Comparison of ENCODE assay signal across 8 mouse cellular contexts in genomic region chr14:47275417-47275816, GRCm38 (mm10). TPM values are rescaled to one million over a fixed set of nuclear protein-coding genes. Genes with fewer than 3 reads are reported as not detected.
DNase-seq lines count a peak whose midpoint lies in the region; ATAC-seq lines count a peak whose summit lies in the region.

No protein-coding gene starts in this region.

- H3K36me3 ChIP-seq in liver, embryonic 12.5 days, result peaks cover 52% of the 10 kb centered on the region
- 0 out of 2 replicates have a peak, but pooled peaks cover 4% of the 10 kb centered on the region for H3K36me3 ChIP-seq in stomach, embryonic 15.5 days

- peak overlapping the region; percentile 88 for H3K4me3 ChIP-seq in liver, embryonic 12.5 days
- H3K4me3 ChIP-seq in stomach, embryonic 15.5 days (replicated peaks), result peak overlapping the region; percentile 95

- 13% methylated on average over 3 of the region's 3 CpGs for WGBS in liver, embryonic 12.5 days (ENCODE audit: insufficient replicate concordance)
- WGBS in stomach, embryonic 15.5 days, result 26% methylated on average over 3 of the region's 3 CpGs

- no peak for ATAC-seq in CD4-positive, CD25-positive, alpha-beta regulatory T cell, adult 4 months
- ATAC-seq in erythroid progenitor cell, adult 5-6 weeks (replicated peaks; ENCODE audit: low FRiP score, poor library complexity, severe bottlenecking), result peak; percentile 65; the same call in 1 of the 2 replicates
- peak; percentile 49; the same call in 1 of the 2 replicates for ATAC-seq in liver, embryonic 12.5 days
- no peak for ATAC-seq in stomach, embryonic 15.5 days (ENCODE audit: insufficient read depth, low FRiP score, low read depth)

- peak overlapping the region; percentile 99; the same call in 1 of the 2 replicates for H3K27ac ChIP-seq in liver, embryonic 12.5 days
- H3K27ac ChIP-seq in stomach, embryonic 15.5 days, result no peak overlapping the region

- peak overlapping the region; percentile 93 for H3K9ac ChIP-seq in liver, embryonic 12.5 days
- no peak overlapping the region for H3K9ac ChIP-seq in stomach, embryonic 15.5 days

- peak; percentile 8 for DNase-seq in CD4-positive, CD25-positive, alpha-beta regulatory T cell, adult 2 months (ENCODE audit: low read depth, low spot score)
- peak; percentile 73 for DNase-seq in 416B (ENCODE audit: low read depth)
- DNase-seq in yolk sac, embryonic 10.5 days (ENCODE audit: low spot score), result no peak
- DNase-seq in kidney, postnatal 10 days, result no peak

- no peaks in the 10 kb centered on the region for H3K9me3 ChIP-seq in liver, embryonic 12.5 days (replicated peaks)
- H3K9me3 ChIP-seq in stomach, embryonic 15.5 days, result no peaks in the 10 kb centered on the region

- H3K27me3 ChIP-seq in liver, embryonic 12.5 days (replicated peaks), result no peaks in the 10 kb centered on the region
- H3K27me3 ChIP-seq in stomach, embryonic 15.5 days (replicated peaks), result no peaks in the 10 kb centered on the region

- peaks cover 30% of the 10 kb centered on the region for H3K4me1 ChIP-seq in liver, embryonic 12.5 days
- no peaks in the 10 kb centered on the region for H3K4me1 ChIP-seq in stomach, embryonic 15.5 days

- H3K4me2 ChIP-seq in liver, embryonic 12.5 days, result peak overlapping the region; percentile 65
- H3K4me2 ChIP-seq in stomach, embryonic 15.5 days, result peak overlapping the region; percentile 76

RNA-seq across cellular contexts. Expression of gene Wdhd1, which starts 1.2 kb away (rescaled TPM):
- 10 to 100 TPM; 12.2 to 20.7 TPM for polyA plus RNA-seq in CD4-positive, CD25-positive, alpha-beta regulatory T cell, adult 4 months (2017; shearing (Covaris generic))
- total RNA-seq in erythroid progenitor cell, adult 5-6 weeks (2015; ENCODE audit: low replicate concordance), result 156 and 202 TPM in 2 replicates
- 329 and 332 TPM in 2 replicates for total RNA-seq in erythroid progenitor cell, adult 5-6 weeks (2017; ENCODE audit: low replicate concordance)
- polyA plus RNA-seq in liver, embryonic 12.5 days (2016; fragmentation: Nextera tagmentation; extraction: Ambion mirVana), result 58.1 and 58.9 TPM in 2 replicates
- 27.0 and 29.5 TPM in 2 replicates for polyA plus RNA-seq in stomach, embryonic 15.5 days (2015; fragmentation: Nextera tagmentation; extraction: Ambion mirVana)

RNA-seq across cellular contexts. Expression of gene Socs4, which starts 1.3 kb away (rescaled TPM):
- polyA plus RNA-seq in CD4-positive, CD25-positive, alpha-beta regulatory T cell, adult 4 months (2017; shearing (Covaris generic)), result 1 to 10 TPM; 4.0 to 6.0 TPM
- total RNA-seq in erythroid progenitor cell, adult 5-6 weeks (2015; ENCODE audit: low replicate concordance), result 43.2 and 66.7 TPM in 2 replicates
- 44.1 and 47.9 TPM in 2 replicates for total RNA-seq in erythroid progenitor cell, adult 5-6 weeks (2017; ENCODE audit: low replicate concordance)
- polyA plus RNA-seq in liver, embryonic 12.5 days (2016; fragmentation: Nextera tagmentation; extraction: Ambion mirVana), result 3.0 and 4.3 TPM in 2 replicates
- 3.6 TPM in 2 replicates for polyA plus RNA-seq in stomach, embryonic 15.5 days (2015; fragmentation: Nextera tagmentation; extraction: Ambion mirVana)

RNA-seq across cellular contexts. Expression of gene Mapk1ip1l, which starts 22.6 kb away (rescaled TPM):
- 10 to 100 TPM; 49.1 to 53.7 TPM for polyA plus RNA-seq in CD4-positive, CD25-positive, alpha-beta regulatory T cell, adult 4 months (2017; shearing (Covaris generic))
- 51.9 and 67.5 TPM in 2 replicates for total RNA-seq in erythroid progenitor cell, adult 5-6 weeks (2015; ENCODE audit: low replicate concordance)
- total RNA-seq in erythroid progenitor cell, adult 5-6 weeks (2017; ENCODE audit: low replicate concordance), result 43.9 and 56.0 TPM in 2 replicates
- polyA plus RNA-seq in liver, embryonic 12.5 days (2016; fragmentation: Nextera tagmentation; extraction: Ambion mirVana), result 45.1 and 49.6 TPM in 2 replicates
- 55.3 and 64.5 TPM in 2 replicates for polyA plus RNA-seq in stomach, embryonic 15.5 days (2015; fragmentation: Nextera tagmentation; extraction: Ambion mirVana)

Comparison
In these comparisons a context has a peak if more than half of its experiments do, and no peak if none do; other contexts are left out.
1. DNase-seq: peak in CD4-positive, CD25-positive, alpha-beta regulatory T cell, adult 2 months (single experiment) and 416B (single experiment); none in yolk sac, embryonic 10.5 days (single experiment) and kidney, postnatal 10 days (single experiment).
2. ATAC-seq: peak in erythroid progenitor cell, adult 5-6 weeks (single experiment) and liver, embryonic 12.5 days (single experiment); none in CD4-positive, CD25-positive, alpha-beta regulatory T cell, adult 4 months (single experiment) and stomach, embryonic 15.5 days (single experiment).